Mouse (Mus musculus) lung, postnatal 14 days (tissue): Measurements from ENCODE around the gene Ripk1.
A peak's percentile ranks its signal among the peaks of the same experiment; 100 is the strongest.
"Not testable (repeated sequence)": the region's sequence is repeated elsewhere in the genome, so short reads cannot be mapped to it uniquely, and the experiment has no call there.

Experiments
- DNase-seq: peaks from one replicate; pipeline ENCODE4 v3.0.0; 2021

The Ripk1 gene

GRCm38 (mm10) chr13:34038901-34039341 is 36.8 kb downstream of the Ripk1 start:
- DNase-seq: no peak

GRCm38 (mm10) chr13:34040091-34040490 is 37.9 kb downstream of the Ripk1 start:
- DNase-seq: no peak

GRCm38 (mm10) chr13:34043716-34044393 is 41.7 kb downstream of the Ripk1 start:
- DNase-seq: no peak

- no peak for DNase-seq
Observed at GRCm38 (mm10) chr13:34045511-34046249, 43.5 kb downstream of the Ripk1 start.

- peak; percentile 86 for DNase-seq
Observed at GRCm38 (mm10) chr13:34046421-34047012, 44.4 kb downstream of the Ripk1 start.

- no peak for DNase-seq
Observed at GRCm38 (mm10) chr13:34047526-34047925, 45.4 kb downstream of the Ripk1 start.

- no peak for DNase-seq
Observed at GRCm38 (mm10) chr13:34050479-34050878, 48.3 kb downstream of the Ripk1 start.

- DNase-seq: no peak
Observed at GRCm38 (mm10) chr13:34051692-34052091, 49.5 kb downstream of the Ripk1 start.

- no peak for DNase-seq
Observed at GRCm38 (mm10) chr13:34053673-34054282, 51.6 kb downstream of the Ripk1 start.

- DNase-seq: no peak
Observed at GRCm38 (mm10) chr13:34054391-34054790, 52.2 kb downstream of the Ripk1 start.

- DNase-seq: no peak
Observed at GRCm38 (mm10) chr13:34054983-34055382, 52.8 kb downstream of the Ripk1 start.

- DNase-seq: no peak
Observed at GRCm38 (mm10) chr13:34057252-34057651, 55.1 kb downstream of the Ripk1 start.

GRCm38 (mm10) chr13:34060061-34060460 is 57.9 kb downstream of the Ripk1 start:
- no peak for DNase-seq

GRCm38 (mm10) chr13:34062466-34062865 is 60.3 kb downstream of the Ripk1 start:
- DNase-seq: no peak

GRCm38 (mm10) chr13:34066351-34066750 is 64.2 kb downstream of the Ripk1 start:
- DNase-seq: no peak

- DNase-seq: no peak
Observed at GRCm38 (mm10) chr13:34070296-34070695, 68.1 kb downstream of the Ripk1 start.

GRCm38 (mm10) chr13:34071836-34072235 is 69.7 kb downstream of the Ripk1 start:
- no peak for DNase-seq

- DNase-seq: no peak
Observed at GRCm38 (mm10) chr13:34072847-34073246, 70.7 kb downstream of the Ripk1 start.

GRCm38 (mm10) chr13:34074441-34074840 is 72.3 kb downstream of the Ripk1 start:
- not testable (repeated sequence) for DNase-seq

- not testable (repeated sequence) for DNase-seq
Observed at GRCm38 (mm10) chr13:34075893-34076292, 73.7 kb downstream of the Ripk1 start.

- no peak for DNase-seq
Observed at GRCm38 (mm10) chr13:34076561-34077491, 74.7 kb downstream of the Ripk1 start.
